Mouse (Mus musculus) embryonic facial prominence, embryonic 14.5 days (tissue): ENCODE results near the gene Gm21679. TPM values are rescaled to one million over a fixed set of nuclear protein-coding genes. Genes with fewer than 3 reads are reported as not detected.
"Not testable (repeated sequence)": the region's sequence is repeated elsewhere in the genome, so short reads cannot be mapped to it uniquely, and the experiment has no call there.

Source experiments
- ATAC-seq: fragments of 200-750 bp; cut with Nextera tagmentation; 2 replicates; pipeline ENCODE4 v1.8.0; 2017; ENCODE audit warnings: low read depth, moderate number of reproducible peaks, moderate TSS enrichment
- DNase-seq: peaks from one replicate; pipeline ENCODE4 v3.0.0-alpha.2; 2015; ENCODE audit warnings: low spot score
- H3K27ac ChIP-seq: fragments of 300-500 bp; sonication (generic); replicated peaks from 2 replicates; pipeline ENCODE4 v1.5.1; 2014; ENCODE audit warnings: low read depth, mild to moderate bottlenecking, low read length, moderate library complexity
- H3K27me3 ChIP-seq: fragments of 300-500 bp; sonication (generic); replicated peaks from 2 replicates; pipeline ENCODE4 v1.6.1; 2014; ENCODE audit warnings: low read length; ENCODE audit not compliant: control insufficient read depth, insufficient read depth
- H3K36me3 ChIP-seq: fragments of 300-500 bp; sonication (generic); 2 replicates; pipeline ENCODE4 v1.6.1; 2014; ENCODE audit warnings: low read length, mixed read lengths; ENCODE audit not compliant: control insufficient read depth, insufficient read depth
- H3K4me1 ChIP-seq: fragments of 300-500 bp; sonication (generic); 2 replicates; pipeline ENCODE4 v1.6.1; 2014; ENCODE audit warnings: antibody characterized with exemption, low read length; ENCODE audit not compliant: control insufficient read depth, insufficient read depth
- H3K4me2 ChIP-seq: fragments of 300-500 bp; sonication (generic); 2 replicates; pipeline ENCODE4 v1.6.1; 2014; ENCODE audit warnings: low read depth, mild to moderate bottlenecking, low read length, moderate library complexity, mixed read lengths
- H3K4me3 ChIP-seq: fragments of 300-500 bp; sonication (generic); 2 replicates; pipeline ENCODE4 v1.5.1; 2014; ENCODE audit warnings: low read depth, mild to moderate bottlenecking, low read length
- H3K9ac ChIP-seq: fragments of 300-500 bp; sonication (generic); 2 replicates; pipeline ENCODE4 v1.6.1; 2014; ENCODE audit warnings: low read depth, mild to moderate bottlenecking, low read length, moderate library complexity, mixed read lengths
- H3K9me3 ChIP-seq: fragments of 300-500 bp; sonication (generic); 2 replicates; pipeline ENCODE4 v1.6.1; 2016; ENCODE audit warnings: low read length; ENCODE audit not compliant: control insufficient read depth
- WGBS: fragments of 180-500 bp; shearing (Covaris S2); extraction: QIAGEN DNeasy Blood & Tissue Kit; methylation state at CpG from one replicate; pipeline ENCODE4 v1.1.7; 2014; 5-methylcytosine and 5-hydroxymethylcytosine counted together
- polyA plus RNA-seq: library from polyadenylated mRNA; unstranded; fragments of >200 nt; fragmentation: Nextera tagmentation; extraction: Ambion mirVana; gene quantifications from 2 replicates; pipeline ENCODE4 v1.2.1, GENCODE M21; 2014

Gene Gm21679
- not detected in 2 replicates for polyA plus RNA-seq

GRCm38 (mm10) chrY:29683270-29683669 lies at the start of gene Gm21679:
TSS of gene Gm21679 (minus strand) at chrY:29683370.
- no CpG with 5 or more reads among the region's 3 CpGs for WGBS
- H3K27me3 ChIP-seq, DNase-seq, H3K4me3 ChIP-seq, H3K9me3 ChIP-seq, H3K4me2 ChIP-seq, ATAC-seq, H3K9ac ChIP-seq, H3K36me3 ChIP-seq, H3K27ac ChIP-seq, H3K4me1 ChIP-seq: not testable (repeated sequence)
